Mouse (Mus musculus) mouse embryonic stem cell (cell line): Measurements from ENCODE around the gene Klf6.

Experiments
- in situ Hi-C, 2 experiments: fragments of 300-500 bp; cut with MboI; formaldehyde crosslinking; loops; 1 replicate in 1 of 2; 3 replicates in 1 of 2; pipeline ENCODE4 v1.14.3; 2019 to 2020; ENCODE audit warnings: low sequenced_read_pairs in 2 of 2, low pct_unique_long_range_greater_than_20kb in 1 of 2, mixed read lengths in 1 of 2; ENCODE audit not compliant: unreplicated experiment in 1 of 2

The Klf6 gene

GRCm38 (mm10) chr13:5862003-5862625, 832 bp downstream of the Klf6 start:
- in situ Hi-C loops = loop anchor here (10.0 kb wide), 2 partner anchors 167 to 307 kb away; no protein-coding TSS in a partner anchor

- in situ Hi-C loops = loop anchor here (10.0 kb wide), 2 partner anchors 168 to 308 kb away; no protein-coding TSS in a partner anchor
Measured at GRCm38 (mm10) chr13:5862626-5863407, 1.5 kb downstream of the Klf6 start.

GRCm38 (mm10) chr13:5863408-5863891, 2.2 kb downstream of the Klf6 start:
- in situ Hi-C loops = loop anchor here (10.0 kb wide), 2 partner anchors 169 to 309 kb away; no protein-coding TSS in a partner anchor

DNA sequence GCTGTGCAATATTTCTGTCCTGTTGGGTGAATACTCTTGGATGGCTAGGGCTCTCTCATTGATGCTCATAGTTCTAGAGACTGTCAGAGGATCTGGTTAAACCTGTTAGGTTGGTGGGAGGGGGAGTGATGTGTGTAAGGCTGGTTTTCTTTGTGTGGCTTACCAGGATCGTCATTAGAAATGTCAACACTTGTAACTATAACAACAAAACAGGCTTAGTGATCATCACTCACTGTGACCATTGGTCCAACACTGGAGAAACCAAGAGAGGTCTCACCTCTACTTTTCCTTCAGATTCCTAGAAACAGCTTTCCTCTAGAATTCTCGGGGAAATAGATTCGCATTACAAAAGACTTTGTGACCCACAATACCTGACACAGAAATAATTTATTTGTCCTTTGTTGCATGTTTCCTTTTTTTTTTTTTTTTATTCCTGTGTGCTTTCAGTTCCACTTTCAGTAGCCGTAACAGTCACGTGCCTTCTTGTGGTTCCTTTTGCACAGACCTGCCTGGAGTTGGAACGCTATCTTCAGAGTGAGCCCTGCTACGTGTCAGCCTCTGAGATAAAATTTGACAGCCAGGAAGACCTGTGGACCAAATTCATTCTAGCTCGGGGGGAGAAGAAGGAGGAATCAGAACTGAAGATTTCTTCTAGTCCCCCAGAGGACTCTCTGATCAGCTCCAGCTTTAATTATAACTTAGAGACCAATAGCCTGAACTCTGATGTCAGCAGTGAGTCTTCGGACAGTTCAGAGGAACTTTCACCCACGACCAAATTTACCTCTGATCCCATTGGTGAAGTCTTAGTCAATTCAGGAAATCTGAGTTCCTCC, 3.2 kb downstream of the Klf6 start:
- in situ Hi-C loops = loop anchor here (10.0 kb wide), 2 partner anchors 170 to 310 kb away; no protein-coding TSS in a partner anchor

GRCm38 (mm10) chr13:5865098-5865415, 3.8 kb downstream of the Klf6 start:
- in situ Hi-C loops = loop anchor here (10.0 kb wide), 2 partner anchors 170 to 310 kb away; no protein-coding TSS in a partner anchor

- in situ Hi-C loops = loop anchor here (10.0 kb wide), 2 partner anchors 171 to 311 kb away; no protein-coding TSS in a partner anchor
Measured at GRCm38 (mm10) chr13:5866091-5866490, 4.8 kb downstream of the Klf6 start.

- in situ Hi-C loops = loop anchor here (10.0 kb wide), 2 partner anchors 172 to 312 kb away; no protein-coding TSS in a partner anchor
Measured at GRCm38 (mm10) chr13:5866532-5866931, 5.2 kb downstream of the Klf6 start.

DNA sequence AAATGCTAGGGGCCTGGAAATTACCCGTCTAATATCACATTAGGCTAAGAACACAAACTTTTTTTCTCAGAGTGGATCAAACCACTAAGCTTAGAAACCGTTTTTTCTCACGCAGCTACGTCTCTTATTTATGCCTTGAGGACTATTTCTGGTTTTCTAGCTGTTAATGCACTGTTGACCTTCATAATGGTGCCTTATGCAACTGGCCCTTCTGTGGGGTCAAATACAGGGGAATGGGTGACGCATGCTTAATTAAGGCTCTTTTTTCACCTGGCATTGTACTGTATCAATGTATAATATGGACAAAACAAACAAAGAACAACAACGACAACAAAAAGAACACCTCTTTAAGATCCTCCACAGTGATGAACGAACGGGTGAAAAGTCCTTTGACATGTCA, 7.1 kb downstream of the Klf6 start:
- in situ Hi-C loops = loop anchor here (10.0 kb wide), 2 partner anchors 174 to 314 kb away; no protein-coding TSS in a partner anchor

- in situ Hi-C loops = loop anchor here (10.0 kb wide), 2 partner anchors 175 to 315 kb away; no protein-coding TSS in a partner anchor
Measured at GRCm38 (mm10) chr13:5869433-5869832, 8.2 kb downstream of the Klf6 start.

GRCm38 (mm10) chr13:5869842-5870241, 8.6 kb downstream of the Klf6 start:
- in situ Hi-C loops = loop anchor here (10.0 kb wide), 2 partner anchors 175 to 315 kb away; no protein-coding TSS in a partner anchor

- in situ Hi-C loops = no loop called here
Measured at GRCm38 (mm10) chr13:5870382-5871272, 9.3 kb downstream of the Klf6 start.

DNA sequence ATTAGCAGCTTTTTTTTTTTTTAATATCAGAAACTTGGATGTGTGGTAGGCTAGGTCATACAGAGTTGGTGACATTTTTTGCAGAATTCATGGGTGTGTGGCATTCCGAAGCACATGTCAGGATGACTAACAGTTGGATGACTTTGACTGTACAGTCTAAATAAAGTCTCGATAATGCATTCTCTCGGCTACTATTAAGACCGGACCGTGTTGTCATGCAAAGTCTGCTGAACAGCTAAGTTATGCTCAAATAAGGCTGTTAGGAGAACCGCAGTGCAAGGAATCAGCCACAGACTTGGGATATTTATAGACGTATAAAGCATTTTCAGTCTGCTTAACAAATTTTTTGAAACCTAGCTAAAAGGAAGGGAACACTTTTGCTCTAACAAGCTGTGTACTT, 10.1 kb downstream of the Klf6 start:
- in situ Hi-C loops = no loop called here

- in situ Hi-C loops = no loop called here
Measured at GRCm38 (mm10) chr13:5873681-5874080, 12.4 kb downstream of the Klf6 start.

DNA sequence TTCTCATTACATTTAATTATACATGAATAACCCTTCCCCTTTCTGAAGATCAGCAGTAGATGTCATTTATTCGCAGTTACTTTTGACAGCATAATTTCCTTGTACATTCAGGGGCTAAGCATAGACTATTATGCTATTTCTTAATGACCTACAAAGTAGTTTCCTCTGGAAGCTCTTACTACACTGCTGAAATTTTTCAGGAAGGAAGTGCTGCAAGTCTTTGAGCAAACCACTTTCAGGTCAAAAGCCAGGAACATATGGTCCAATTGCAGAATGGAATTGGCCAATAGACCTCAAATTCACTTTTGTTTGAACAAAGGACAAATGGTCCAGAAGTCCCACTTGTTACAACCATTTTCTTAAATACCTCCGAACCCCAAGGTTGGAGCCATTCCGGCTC, 14.2 kb downstream of the Klf6 start:
- in situ Hi-C loops = no loop called here

DNA sequence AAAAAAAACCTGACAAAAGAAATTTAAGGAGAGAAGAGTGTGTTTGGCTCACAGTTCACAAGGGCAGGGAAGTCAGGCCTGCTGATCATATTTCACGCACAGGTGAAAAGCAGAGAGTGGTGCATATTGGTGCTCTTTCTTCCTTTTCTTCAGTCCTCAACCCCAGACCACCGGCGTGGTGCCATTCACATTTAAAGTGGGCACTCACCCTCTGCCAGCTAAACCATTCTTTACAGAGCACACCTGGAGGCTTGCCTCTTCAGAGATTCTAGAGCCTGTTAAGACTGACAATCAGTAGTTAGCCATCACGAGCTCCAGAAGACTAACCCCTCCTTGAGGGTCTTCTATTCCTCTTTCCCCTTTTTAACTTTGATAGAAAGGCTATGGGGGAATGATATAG, 17.5 kb downstream of the Klf6 start:
- in situ Hi-C loops = no loop called here

- in situ Hi-C loops = no loop called here
Measured at GRCm38 (mm10) chr13:5886810-5887209, 25.5 kb downstream of the Klf6 start.

DNA sequence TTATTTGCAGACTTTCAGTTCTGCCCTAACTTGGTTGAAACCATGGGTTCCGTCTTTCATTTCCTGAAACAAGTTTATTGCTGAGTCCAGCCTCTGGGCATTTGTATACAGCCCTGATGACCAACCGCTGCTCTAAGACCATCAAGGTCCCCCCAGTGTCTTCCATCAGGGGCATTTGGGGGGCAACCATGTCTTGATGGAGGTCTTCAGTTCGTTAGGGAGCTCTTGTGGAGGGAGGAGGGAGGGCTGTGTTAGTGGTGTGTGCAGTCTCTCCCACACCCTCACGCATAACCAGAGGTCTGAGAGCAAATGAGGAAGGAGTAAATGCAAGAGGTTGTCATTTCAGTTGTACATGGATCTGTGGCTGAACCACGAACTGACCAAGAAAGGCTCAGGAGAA, 26.9 kb downstream of the Klf6 start:
- in situ Hi-C loops = no loop called here

- in situ Hi-C loops = no loop called here
Measured at GRCm38 (mm10) chr13:5888731-5889130, 27.4 kb downstream of the Klf6 start.
